Mouse (Mus musculus) kidney, embryonic 16.5 days (tissue): ENCODE results near the gene Slc30a1. TPM values are rescaled to one million over a fixed set of nuclear protein-coding genes. Genes with fewer than 3 reads are reported as not detected.

Experiments used
- ATAC-seq: fragments of 200-750 bp; cut with Nextera tagmentation; 2 replicates; pipeline ENCODE4 v1.8.0; 2017; ENCODE audit warnings: moderate TSS enrichment; ENCODE audit not compliant: low FRiP score, low TSS enrichment
- H3K27ac ChIP-seq: fragments of 300-500 bp; sonication (generic); 2 replicates; pipeline ENCODE4 v1.5.1; 2014; ENCODE audit warnings: low read length
- H3K27me3 ChIP-seq: fragments of 300-500 bp; sonication (generic); 2 replicates; pipeline ENCODE4 v1.6.1; 2014; ENCODE audit warnings: low read length, control low read depth, mixed read lengths; ENCODE audit not compliant: insufficient read depth
- H3K36me3 ChIP-seq: fragments of 300-500 bp; sonication (generic); 2 replicates; pipeline ENCODE4 v1.6.1; 2014; ENCODE audit warnings: low read length, control low read depth, mixed read lengths; ENCODE audit not compliant: insufficient read depth
- H3K4me1 ChIP-seq: fragments of 300-500 bp; sonication (generic); 2 replicates; pipeline ENCODE4 v1.6.1; 2014; ENCODE audit warnings: low read length, control low read depth, mixed read lengths; ENCODE audit not compliant: insufficient read depth
- H3K4me2 ChIP-seq: fragments of 300-500 bp; sonication (generic); replicated peaks from 2 replicates; pipeline ENCODE4 v1.6.1; 2014; ENCODE audit warnings: low read depth, low read length
- H3K4me3 ChIP-seq: fragments of 300-500 bp; sonication (generic); 2 replicates; pipeline ENCODE4 v1.5.1; 2014; ENCODE audit warnings: mild to moderate bottlenecking, low read length
- H3K9ac ChIP-seq: fragments of 300-500 bp; sonication (generic); replicated peaks from 2 replicates; pipeline ENCODE4 v1.6.1; 2014; ENCODE audit warnings: low read length
- H3K9me3 ChIP-seq: fragments of 300-500 bp; sonication (generic); 2 replicates; pipeline ENCODE4 v1.6.1; 2016; ENCODE audit warnings: low read length, control low read depth
- WGBS: fragments of 180-500 bp; shearing (Covaris S2); extraction: QIAGEN DNeasy Blood & Tissue Kit; methylation state at CpG from one replicate; pipeline ENCODE4 v1.1.7; 2014; 5-methylcytosine and 5-hydroxymethylcytosine counted together
- polyA plus RNA-seq: library from polyadenylated mRNA; unstranded; fragments of >200 nt; fragmentation: Nextera tagmentation; extraction: Ambion mirVana; gene quantifications from 2 replicates; pipeline ENCODE4 v1.2.1, GENCODE M21; 2015

The Slc30a1 gene
- polyA plus RNA-seq, 1 experiment from 2014 or later: 1.6 TPM

DNA sequence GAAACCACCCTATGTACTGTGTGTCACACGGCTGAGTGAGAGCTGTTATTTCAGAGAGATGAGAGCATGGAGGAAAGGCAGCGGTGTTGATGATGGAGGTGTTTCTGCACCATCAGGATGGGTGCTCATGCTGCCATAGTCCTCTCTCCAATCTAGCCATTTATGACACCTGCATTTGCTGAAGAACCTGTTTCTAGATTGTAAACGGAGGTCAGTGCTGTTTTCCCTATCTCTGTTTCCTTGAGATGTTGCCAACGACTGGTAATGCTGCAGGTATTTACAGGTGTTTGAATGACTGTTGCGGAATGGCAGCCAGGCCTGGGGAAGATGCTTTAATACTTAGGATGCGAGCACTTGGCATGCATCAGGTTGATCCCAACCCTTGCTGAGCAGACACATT lies 8.1 kb downstream of the Slc30a1 start:
- no peak for ATAC-seq
- H3K27ac ChIP-seq: no peak overlapping the region
- WGBS: 84% methylated on average over 6 of the region's 6 CpGs

DNA sequence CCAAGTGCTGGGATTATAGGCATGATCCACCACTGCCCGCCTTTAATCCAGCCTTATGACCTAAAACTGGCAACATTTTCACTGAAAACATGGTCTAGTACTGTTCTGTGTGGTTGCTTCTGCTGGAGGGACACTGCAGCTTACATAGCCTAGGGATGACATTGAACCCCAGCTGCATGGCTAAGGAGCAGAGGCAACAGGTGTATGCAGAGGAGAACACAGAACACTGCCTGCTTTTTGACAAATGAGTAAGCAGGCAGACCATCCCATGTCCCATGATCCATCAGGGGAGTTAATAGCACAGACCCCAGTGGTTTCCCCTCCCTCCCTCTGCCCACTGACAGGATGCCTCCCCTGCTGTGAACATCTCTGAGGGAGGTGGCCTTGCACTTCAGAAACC lies 9.0 kb downstream of the Slc30a1 start:
- H3K36me3 ChIP-seq: no peaks in the 10 kb centered on the region
- no peak overlapping the region for H3K4me2 ChIP-seq
- H3K9me3 ChIP-seq: no peaks in the 10 kb centered on the region
- no peak overlapping the region for H3K9ac ChIP-seq
- H3K27ac ChIP-seq: no peak overlapping the region
- H3K4me1 ChIP-seq: peaks cover 10% of the 10 kb centered on the region
- 87% methylated on average over 1 of the region's 1 CpGs for WGBS
- H3K27me3 ChIP-seq: no peaks in the 10 kb centered on the region
- no peak for ATAC-seq
- H3K4me3 ChIP-seq: no peak overlapping the region

More for the DNA sequence above, 8.1 kb downstream of the Slc30a1 start:
- no peaks in the 10 kb centered on the region for H3K27me3 ChIP-seq
- H3K9me3 ChIP-seq: no peaks in the 10 kb centered on the region
- no peak overlapping the region for H3K9ac ChIP-seq
- no peak overlapping the region for H3K4me2 ChIP-seq
- peaks cover 18% of the 10 kb centered on the region for H3K4me1 ChIP-seq
- peaks cover 2% of the 10 kb centered on the region; the same call in 1 of the 2 replicates for H3K36me3 ChIP-seq
- no peak overlapping the region for H3K4me3 ChIP-seq

DNA sequence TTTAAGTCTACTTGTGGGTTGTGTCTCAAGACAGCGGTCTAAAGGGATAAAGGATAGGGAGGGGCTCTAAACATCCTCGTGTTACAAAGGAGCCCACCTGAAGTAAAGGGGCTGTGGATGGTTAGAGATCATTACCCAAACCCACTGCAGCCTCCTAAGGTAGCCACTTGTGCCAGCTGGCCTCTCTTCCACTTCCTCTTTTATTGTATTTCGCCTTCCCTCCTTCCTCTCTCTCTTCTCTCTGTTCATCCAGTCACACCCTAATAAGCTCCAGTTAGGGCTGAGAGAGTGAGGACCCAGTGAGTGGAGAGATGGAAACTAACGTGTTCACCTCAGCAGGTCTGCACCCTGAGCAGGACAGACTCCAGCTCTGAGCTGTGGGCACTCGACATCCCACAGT lies 10.3 kb downstream of the Slc30a1 start:
- Histone ChIP-seq H3K9ac (no peak overlapping the region), H3K4me3 (no peak overlapping the region), H3K4me2 (no peak overlapping the region), H3K9me3 (peaks cover 3% of the 10 kb centered on the region; the same call in 1 of the 2 replicates), H3K27ac (no peak overlapping the region), H3K4me1 (peaks cover 3% of the 10 kb centered on the region; the same call in 1 of the 2 replicates), H3K36me3 (no peaks in the 10 kb centered on the region), H3K27me3 (no peaks in the 10 kb centered on the region)
- WGBS: 64% methylated on average over 5 of the region's 5 CpGs
- ATAC-seq: no peak

DNA sequence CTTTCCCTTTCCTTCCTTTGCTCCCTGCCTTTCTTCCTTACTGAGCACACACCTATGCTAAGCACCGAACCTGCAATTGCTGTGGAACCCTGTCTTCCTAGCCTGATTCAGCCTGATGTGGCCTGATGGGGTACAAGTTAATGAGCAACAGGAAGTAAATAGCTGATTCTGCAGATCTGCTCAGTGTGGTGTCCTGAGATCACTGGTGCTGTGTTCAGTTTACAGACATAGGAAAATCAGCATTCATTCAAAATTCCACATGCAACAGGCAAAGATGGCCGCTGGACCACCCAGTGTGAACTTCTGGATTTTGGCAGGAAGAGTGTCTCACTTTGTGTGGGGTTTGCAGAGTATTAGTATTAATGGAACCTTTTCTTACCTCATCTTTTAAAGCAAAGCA lies 12.8 kb downstream of the Slc30a1 start:
- peaks cover 3% of the 10 kb centered on the region; the same call in 1 of the 2 replicates for H3K9me3 ChIP-seq
- no peak overlapping the region for H3K4me2 ChIP-seq
- H3K27me3 ChIP-seq: no peaks in the 10 kb centered on the region
- no peaks in the 10 kb centered on the region for H3K36me3 ChIP-seq
- no peak overlapping the region for H3K9ac ChIP-seq
- H3K4me3 ChIP-seq: no peak overlapping the region
- 75% methylated on average over 2 of the region's 2 CpGs for WGBS
- no peak for ATAC-seq
- no peak overlapping the region for H3K27ac ChIP-seq
- no peaks in the 10 kb centered on the region for H3K4me1 ChIP-seq

DNA sequence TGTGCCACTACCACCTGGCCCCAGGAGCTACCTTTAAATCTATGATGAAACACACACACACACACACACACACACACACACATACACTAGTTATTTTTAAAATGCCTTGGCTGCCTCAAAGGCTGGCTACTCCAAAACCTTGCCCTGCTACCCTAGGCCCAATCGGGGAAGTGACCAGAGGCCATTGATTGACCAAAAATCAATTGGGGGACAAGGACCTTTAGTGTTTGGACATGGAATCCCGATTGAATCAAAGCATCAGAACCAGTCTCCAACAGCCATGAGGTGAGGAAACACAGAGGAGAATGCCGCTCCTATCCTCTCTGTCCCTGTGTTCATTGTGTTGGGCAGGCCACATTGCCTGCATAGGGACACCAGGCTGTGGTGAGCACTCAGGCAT lies 15.1 kb downstream of the Slc30a1 start:
- H3K4me1 ChIP-seq: no peaks in the 10 kb centered on the region
- H3K4me2 ChIP-seq: no peak overlapping the region
- peaks cover 3% of the 10 kb centered on the region; the same call in 1 of the 2 replicates for H3K9me3 ChIP-seq
- no peak for ATAC-seq
- H3K27ac ChIP-seq: no peak overlapping the region
- H3K9ac ChIP-seq: no peak overlapping the region
- WGBS: 87% methylated on average over 3 of the region's 3 CpGs
- no peaks in the 10 kb centered on the region for H3K36me3 ChIP-seq
- no peak overlapping the region for H3K4me3 ChIP-seq
- no peaks in the 10 kb centered on the region for H3K27me3 ChIP-seq

DNA sequence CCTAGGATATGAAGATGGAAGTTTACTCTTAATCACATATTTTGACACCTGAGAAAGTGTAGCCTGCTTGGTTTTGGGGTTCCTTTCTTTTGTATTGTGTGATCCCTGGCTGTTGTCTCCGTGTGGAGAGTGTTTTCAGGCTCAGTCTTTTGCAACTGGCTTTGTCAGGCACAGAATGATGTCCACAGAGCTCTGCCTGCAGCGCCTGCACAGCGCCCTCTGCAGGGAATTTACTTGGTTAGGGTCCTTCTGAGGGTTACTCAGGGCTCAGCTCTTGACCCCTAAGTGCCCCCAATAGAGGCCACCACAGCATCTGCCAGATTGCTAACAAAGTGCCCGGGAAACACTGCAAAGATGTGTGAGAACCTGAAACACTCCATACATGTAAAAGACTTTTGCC lies 18.9 kb downstream of the Slc30a1 start:
- no peaks in the 10 kb centered on the region for H3K36me3 ChIP-seq
- WGBS: 58% methylated on average over 4 of the region's 4 CpGs
- ATAC-seq: no peak
- H3K4me2 ChIP-seq: no peak overlapping the region
- no peaks in the 10 kb centered on the region for H3K27me3 ChIP-seq
- peaks cover 14% of the 10 kb centered on the region for H3K4me1 ChIP-seq
- no peak overlapping the region for H3K27ac ChIP-seq
- H3K9ac ChIP-seq: no peak overlapping the region
- H3K9me3 ChIP-seq: peaks cover 3% of the 10 kb centered on the region; the same call in 1 of the 2 replicates
- H3K4me3 ChIP-seq: no peak overlapping the region

DNA sequence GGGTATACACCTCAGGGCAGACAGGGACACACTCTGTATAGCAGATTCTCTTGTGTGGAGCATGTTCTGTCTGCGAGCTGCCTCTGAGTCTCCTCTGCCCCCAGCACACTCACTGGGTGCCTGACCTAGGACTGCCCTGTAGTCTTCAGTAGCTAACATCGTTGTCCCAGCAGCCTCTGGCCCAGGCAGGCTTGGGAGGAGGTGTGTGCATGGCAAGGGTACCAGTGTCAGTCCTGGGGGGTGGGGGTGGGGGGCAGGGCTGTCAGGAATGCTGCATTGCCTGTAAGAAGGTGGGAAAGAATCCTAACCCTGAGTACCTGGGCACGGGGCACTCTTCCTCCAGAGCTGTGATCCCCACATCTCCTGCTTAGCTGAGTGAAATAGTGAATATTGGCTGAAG lies 20.1 kb downstream of the Slc30a1 start:
- Histone ChIP-seq H3K4me1 (peaks cover 14% of the 10 kb centered on the region), H3K4me3 (no peak overlapping the region), H3K36me3 (no peaks in the 10 kb centered on the region), H3K4me2 (no peak overlapping the region), H3K27me3 (no peaks in the 10 kb centered on the region), H3K9me3 (no peaks in the 10 kb centered on the region), H3K9ac (no peak overlapping the region), H3K27ac (no peak overlapping the region)
- WGBS: 76% methylated on average over 3 of the region's 3 CpGs
- no peak for ATAC-seq

DNA sequence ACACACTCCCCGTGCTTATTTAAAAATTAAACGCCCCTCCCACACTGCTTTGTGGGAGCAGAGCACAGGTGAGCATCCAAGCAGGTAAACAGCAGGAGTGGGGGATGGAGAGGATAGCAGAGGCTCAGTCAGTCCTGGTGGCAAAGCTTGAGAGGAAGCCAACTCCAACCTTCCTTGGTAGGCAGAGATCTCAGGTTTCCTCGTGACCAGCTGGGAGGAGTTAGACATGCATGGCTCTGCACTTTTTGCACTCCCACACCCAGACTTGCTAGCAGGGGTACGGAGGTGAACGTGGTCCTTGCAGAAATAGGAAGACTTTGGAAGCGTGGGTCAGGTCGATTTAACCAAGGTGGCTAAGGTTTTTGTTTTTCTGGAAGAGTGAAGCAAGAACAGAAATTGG lies 21.8 kb downstream of the Slc30a1 start:
- Histone ChIP-seq H3K27ac (no peak overlapping the region), H3K4me2 (no peak overlapping the region), H3K9me3 (no peaks in the 10 kb centered on the region), H3K4me3 (no peak overlapping the region), H3K4me1 (peaks cover 27% of the 10 kb centered on the region), H3K9ac (no peak overlapping the region), H3K36me3 (no peaks in the 10 kb centered on the region), H3K27me3 (peaks cover 3% of the 10 kb centered on the region; the same call in 1 of the 2 replicates)
- WGBS: 45% methylated on average over 7 of the region's 7 CpGs
- ATAC-seq: peak; percentile 52; the same call in 1 of the 2 replicates

DNA sequence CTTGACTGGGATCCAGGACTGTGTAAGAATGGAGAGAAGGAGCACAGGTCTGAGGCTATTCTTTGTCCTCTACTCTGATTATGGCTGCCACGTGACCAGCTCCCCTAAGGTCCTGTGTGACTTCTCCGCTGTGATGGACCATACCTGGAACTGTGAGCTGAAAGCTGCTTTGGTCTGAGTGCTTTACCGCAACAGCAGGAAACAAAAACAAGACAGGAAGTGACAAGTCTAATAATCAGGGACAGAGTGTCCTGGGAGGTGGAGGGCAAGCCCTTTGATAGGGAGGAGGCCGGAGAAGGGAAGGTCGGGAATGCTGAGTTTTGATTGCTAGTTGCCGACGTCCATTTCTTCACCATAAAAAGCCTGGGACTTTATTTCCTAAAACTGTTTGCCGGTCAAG lies 22.5 kb downstream of the Slc30a1 start:
- no peak overlapping the region for H3K4me2 ChIP-seq
- H3K27me3 ChIP-seq: peaks cover 3% of the 10 kb centered on the region; the same call in 1 of the 2 replicates
- no peak for ATAC-seq
- H3K4me1 ChIP-seq: peaks cover 27% of the 10 kb centered on the region
- H3K9ac ChIP-seq: no peak overlapping the region
- no peak overlapping the region for H3K27ac ChIP-seq
- no peak overlapping the region for H3K4me3 ChIP-seq
- H3K9me3 ChIP-seq: no peaks in the 10 kb centered on the region
- H3K36me3 ChIP-seq: no peaks in the 10 kb centered on the region
- 46% methylated on average over 8 of the region's 8 CpGs for WGBS

DNA sequence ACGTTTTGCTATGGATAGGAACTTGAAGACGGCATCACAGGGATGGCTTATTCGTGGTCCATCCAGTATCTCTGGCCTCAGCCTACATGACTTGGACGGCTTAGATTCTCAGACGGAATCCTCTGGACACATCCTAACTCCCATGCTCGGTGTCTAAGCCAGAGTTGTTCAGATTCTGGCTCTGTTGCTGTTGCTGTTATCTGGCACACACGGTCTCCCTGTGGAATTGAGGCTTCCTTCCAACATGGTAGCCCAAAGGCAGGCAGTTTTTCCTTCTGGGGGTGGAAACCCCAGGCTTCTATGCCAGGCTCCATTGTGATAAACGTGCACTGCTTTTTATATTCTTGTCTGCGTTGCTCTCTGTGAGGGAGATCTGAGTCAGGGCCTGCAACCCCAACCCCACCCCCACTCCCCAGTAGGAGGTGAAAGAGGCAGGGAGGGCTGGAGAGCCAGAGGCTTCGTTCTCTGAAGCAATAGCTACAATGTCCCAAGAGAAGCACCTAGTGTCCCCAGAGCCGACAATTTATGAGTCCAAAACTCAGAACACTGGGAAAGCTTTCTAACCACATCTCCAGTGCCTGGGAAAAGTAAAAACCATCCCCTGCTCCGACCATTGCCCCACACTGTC lies 23.4 kb downstream of the Slc30a1 start:
- no peak overlapping the region for H3K27ac ChIP-seq
- WGBS: 70% methylated on average over 12 of the region's 12 CpGs
- peaks cover 27% of the 10 kb centered on the region for H3K4me1 ChIP-seq
- H3K4me3 ChIP-seq: no peak overlapping the region
- ATAC-seq: no peak
- no peaks in the 10 kb centered on the region for H3K9me3 ChIP-seq
- no peaks in the 10 kb centered on the region for H3K36me3 ChIP-seq
- peaks cover 3% of the 10 kb centered on the region; the same call in 1 of the 2 replicates for H3K27me3 ChIP-seq
- H3K4me2 ChIP-seq: no peak overlapping the region
- H3K9ac ChIP-seq: no peak overlapping the region
